Mouse (Mus musculus) adipose tissue, adult 10 weeks (tissue): ENCODE measurements around the gene Chp2. TPM values are rescaled to one million over a fixed set of nuclear protein-coding genes. Genes with fewer than 3 reads are reported as not detected.

Experiments
- polyA plus RNA-seq: library from polyadenylated mRNA; stranded (reverse); fragments of 350-450 nt; fragmentation: Illumina TruSeq; extraction: RNeasy Lipid Tissue Mini Kit (QIAGEN cat#74804); gene quantifications from one replicate; pipeline ENCODE4 v1.2.3, GENCODE M21; 2014; ENCODE audit warnings: low read depth, low replicate concordance

Chp2 gene
- polyA plus RNA-seq = 16.5 TPM

GRCm38 (mm10) chr7:122219315-122219801 lies at the start of gene Chp2:
TSS of gene Chp2 (plus strand) at chr7:122219496.

GRCm38 (mm10) chr7:122186043-122186442 lies 33.3 kb upstream of the Chp2 start, which contains the start of gene Ern2:
TSS of gene Ern2 (minus strand) at chr7:122186207.

Other genes starting within 250 kb of the Chp2 start
- 24.3 TPM for gene Cog7, start 237.8 kb upstream of the Chp2 start, polyA plus RNA-seq
- gene Gga2, start 198.3 kb upstream of the Chp2 start, polyA plus RNA-seq = 78.2 TPM
- 32.1 TPM for gene Ubfd1, start 152.3 kb upstream of the Chp2 start, polyA plus RNA-seq
- 10.9 TPM for gene Ears2, start 152.2 kb upstream of the Chp2 start, polyA plus RNA-seq
- gene Ndufab1, start 117.6 kb upstream of the Chp2 start, polyA plus RNA-seq = 253 TPM
- gene Palb2, start 86.5 kb upstream of the Chp2 start, polyA plus RNA-seq = 2.9 TPM
- gene Dctn5, start 86.5 kb upstream of the Chp2 start, polyA plus RNA-seq = 64.8 TPM
- gene Plk1, start 60.1 kb upstream of the Chp2 start, polyA plus RNA-seq = 2.4 TPM
- not detected for gene Ern2, start 33.3 kb upstream of the Chp2 start, polyA plus RNA-seq
- gene Prkcb, start 69.3 kb downstream of the Chp2 start, polyA plus RNA-seq = 11.7 TPM